Mouse (Mus musculus) v-Abl transformed pro-B cells (cell line): ENCODE results near the gene Atp5b.
"Not testable (repeated sequence)": the region's sequence is repeated elsewhere in the genome, so short reads cannot be mapped to it uniquely, and the experiment has no call there.

ENCODE experiments used
- in situ Hi-C, 2 experiments: fragments of 400-800 bp; cut with MboI; formaldehyde crosslinking; loops; one replicate each; pipeline ENCODE4 v1.15.1; 2025; ENCODE audit not compliant: unreplicated experiment in 2 of 2

Atp5b gene

DNA sequence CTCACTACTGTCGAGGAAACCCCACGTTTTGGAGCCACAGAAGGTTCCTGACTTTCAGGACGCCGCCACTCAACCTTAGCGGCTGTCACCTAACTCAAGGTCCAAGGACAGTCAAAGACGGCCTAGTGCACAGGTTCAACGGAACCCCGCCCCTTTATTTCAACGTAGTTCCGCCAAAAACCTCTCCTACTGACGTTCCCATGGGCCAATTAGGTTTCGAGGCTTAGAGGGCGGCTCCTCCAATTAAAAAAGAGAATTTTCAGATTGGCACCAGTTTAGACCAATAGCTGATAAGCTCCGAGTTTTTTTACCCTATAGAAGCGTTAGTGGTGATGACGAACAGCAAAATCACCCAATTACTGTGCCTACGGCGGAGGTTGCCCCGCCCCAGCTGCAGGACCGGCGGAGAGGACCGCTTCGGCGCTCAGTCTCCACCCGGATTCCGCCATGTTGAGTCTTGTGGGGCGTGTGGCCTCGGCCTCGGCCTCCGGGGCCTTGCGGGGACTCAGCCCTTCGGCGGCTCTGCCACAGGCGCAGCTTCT lies at the start of gene Atp5b:
Gene Atp5b (plus strand): TSS at position 394 of the 542 bp plus-strand sequence.
- in situ Hi-C loops = loop anchor here in 1 of 2 experiments (5.0 kb wide), 1 partner anchor 126 kb away; no protein-coding TSS in a partner anchor

DNA sequence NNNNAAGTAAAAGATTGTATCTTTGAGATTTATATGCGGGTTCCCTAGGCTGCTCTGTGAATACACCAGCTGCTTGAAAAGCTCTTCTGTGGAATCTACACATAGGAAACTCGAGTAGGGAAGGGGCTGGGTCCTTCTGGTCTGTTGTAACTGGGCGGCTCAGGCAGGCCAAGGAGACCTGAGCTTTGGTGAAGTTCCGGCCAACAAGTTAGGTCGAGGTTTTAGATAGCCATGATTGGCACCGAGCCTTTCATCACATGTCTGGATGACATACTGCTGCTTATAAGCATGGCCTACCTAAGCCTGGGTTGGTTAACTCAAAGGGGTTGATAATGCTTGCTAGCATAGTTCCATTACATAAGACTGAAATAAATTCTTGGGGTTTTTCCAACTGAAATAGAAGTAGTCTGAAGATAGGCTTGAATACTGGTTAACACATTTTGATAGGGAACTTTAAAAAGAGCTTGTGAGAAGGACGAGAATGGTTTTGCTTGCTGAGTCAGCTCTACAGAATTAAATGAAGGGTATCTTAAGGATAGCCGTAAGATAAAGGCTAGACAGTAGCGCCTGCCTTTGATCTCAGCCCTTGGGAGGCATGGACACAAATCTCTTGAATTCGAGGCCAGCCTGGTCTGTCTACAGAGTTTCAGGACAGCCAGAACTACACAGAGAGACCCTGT lies 46.2 kb upstream of the Atp5b start:
- in situ Hi-C loops = no loop called here

DNA sequence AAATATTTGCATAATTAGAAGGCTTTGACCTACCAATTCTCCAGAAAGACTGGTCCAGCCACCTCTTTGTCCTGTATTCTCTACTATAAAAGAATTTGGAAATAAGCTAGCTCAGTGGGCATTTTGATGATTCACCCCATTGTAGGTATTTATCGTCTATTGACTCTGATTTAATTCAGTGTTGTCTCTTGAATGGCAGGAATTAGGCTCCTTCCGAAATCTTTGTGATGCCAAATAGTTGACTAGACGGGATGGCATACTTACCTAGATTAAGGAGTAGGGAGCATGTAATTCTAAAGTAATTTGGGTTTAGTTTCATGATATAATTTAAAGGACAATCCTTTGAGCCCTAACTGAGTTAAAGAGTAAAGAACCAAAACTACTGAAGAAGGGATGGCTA lies 45.2 kb upstream of the Atp5b start:
- in situ Hi-C loops = no loop called here

DNA sequence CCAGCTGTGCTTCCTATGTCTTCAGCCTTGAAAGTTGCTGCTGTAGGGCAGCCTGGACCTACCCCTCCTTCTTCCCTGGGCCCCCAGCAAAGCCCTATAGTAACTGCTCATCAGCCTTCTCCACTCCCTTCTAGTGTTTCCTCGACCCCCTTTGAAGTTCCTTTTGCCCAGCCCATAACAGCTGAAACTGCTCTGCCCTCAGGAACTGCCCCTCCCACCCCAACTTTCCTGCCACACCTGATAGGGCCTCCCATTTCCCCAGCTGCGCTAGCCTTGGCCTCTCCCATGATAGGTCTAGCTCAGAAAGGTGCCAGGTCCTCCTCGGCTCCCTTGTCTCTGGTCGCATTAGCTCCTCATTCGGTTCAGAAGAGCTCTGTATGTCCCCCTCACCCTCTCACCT lies 43.9 kb upstream of the Atp5b start:
- in situ Hi-C loops = no loop called here

DNA sequence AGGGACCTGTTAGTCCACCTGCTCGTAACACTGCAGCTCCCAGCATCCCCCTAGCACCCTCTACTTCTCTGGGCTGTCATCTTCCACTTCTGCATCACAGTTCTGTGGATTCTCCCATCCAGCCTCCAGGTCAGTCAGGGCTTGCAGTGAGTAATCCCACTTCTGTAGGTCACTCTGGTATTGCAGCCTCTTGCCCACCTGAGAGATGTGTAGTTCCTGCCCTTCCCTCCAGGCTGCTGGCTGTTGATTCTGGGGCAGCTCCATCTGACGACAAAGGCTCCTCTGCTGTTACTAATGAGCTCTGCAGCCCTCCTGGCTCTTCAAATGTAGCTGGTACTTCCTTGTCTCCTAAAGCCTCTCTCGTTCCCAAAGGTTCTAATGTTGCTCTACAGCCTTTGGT lies 43.2 kb upstream of the Atp5b start:
- in situ Hi-C loops = no loop called here

DNA sequence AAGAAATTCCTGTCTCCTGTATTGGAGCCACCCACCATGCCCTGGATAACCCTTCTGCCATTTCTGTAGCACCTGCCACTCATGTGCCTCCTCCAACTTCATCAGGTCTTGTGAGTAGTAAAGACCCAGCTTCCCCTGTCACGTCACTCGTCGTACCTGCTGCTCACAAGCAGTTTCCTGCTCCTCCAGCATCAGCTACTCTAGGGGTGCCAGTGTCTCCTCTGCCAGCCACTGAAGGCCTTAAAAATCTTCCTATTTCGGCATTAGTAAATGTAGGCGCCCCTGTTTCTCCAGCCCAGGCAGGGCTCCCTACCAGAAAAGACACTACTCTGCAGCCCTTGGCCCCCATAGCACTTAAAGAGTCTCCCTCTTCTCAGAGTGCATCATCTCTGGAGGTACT lies 42.8 kb upstream of the Atp5b start:
- in situ Hi-C loops = no loop called here

DNA sequence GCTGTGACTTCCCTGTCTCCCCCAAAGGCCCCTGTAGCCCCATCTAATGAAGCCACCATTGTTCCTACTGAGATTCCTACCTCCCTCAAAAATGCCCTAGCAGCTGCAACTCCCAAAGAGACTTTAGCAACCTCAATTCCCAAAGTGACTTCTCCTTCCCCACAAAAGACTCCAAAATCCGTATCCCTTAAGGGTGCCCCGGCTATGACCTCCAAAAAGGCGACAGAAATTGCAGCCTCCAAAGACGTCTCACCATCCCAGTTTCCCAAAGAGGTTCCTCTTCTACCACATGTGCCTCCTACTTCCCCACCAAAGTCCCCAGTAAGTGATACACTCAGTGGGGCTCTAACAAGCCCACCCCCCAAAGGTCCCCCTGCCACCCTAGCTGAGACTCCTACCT lies 41.4 kb upstream of the Atp5b start:
- in situ Hi-C loops = no loop called here

DNA sequence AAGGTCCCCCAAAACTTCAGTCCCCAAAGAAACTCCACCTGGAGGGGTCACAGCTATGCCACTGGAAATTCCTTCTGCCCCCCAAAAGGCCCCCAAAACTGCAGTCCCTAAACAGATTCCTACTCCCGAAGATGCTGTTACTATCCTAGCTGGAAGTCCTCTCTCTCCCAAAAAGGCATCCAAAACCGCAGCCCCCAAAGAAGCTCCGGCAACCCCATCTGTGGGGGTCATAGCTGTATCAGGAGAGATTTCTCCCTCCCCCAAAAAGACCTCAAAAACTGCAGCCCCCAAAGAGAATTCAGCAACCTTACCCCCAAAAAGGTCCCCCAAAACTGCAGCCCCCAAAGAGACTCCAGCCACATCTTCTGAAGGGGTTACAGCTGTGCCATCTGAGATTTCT lies 40.6 kb upstream of the Atp5b start:
- in situ Hi-C loops = no loop called here

DNA sequence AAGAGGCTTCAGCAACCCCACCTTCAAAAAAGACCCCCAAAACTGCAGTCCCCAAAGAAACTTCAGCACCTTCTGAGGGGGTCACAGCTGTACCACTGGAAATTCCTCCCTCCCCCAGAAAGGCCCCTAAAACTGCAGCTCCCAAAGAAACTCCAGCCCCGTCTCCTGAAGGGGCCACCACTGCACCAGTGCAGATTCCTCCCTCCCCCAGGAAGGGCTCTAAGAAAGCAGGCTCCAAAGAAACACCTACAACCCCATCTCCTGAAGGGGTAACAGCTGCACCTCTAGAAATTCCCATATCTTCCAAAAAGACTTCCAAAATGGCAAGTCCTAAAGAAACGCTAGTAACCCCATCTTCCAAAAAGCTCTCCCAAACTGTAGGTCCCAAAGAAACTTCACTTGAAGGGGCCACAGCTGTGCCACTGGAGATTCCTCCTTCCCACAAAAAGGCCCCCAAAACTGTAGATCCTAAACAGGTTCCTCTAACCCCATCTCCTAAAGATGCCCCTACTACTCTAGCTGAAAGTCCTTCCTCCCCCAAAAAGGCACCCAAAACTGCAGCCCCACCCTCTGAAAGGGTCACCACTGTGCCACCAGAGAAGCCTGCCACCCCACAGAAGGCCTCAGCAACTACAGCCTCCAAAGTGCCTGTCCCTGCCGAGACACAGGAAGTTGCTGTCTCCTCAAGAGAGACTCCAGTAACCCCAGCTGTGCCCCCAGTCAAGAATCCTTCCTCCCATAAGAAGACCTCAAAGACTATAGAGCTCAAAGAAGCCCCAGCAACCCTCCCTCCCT lies 39.8 kb upstream of the Atp5b start:
- in situ Hi-C loops = no loop called here

DNA sequence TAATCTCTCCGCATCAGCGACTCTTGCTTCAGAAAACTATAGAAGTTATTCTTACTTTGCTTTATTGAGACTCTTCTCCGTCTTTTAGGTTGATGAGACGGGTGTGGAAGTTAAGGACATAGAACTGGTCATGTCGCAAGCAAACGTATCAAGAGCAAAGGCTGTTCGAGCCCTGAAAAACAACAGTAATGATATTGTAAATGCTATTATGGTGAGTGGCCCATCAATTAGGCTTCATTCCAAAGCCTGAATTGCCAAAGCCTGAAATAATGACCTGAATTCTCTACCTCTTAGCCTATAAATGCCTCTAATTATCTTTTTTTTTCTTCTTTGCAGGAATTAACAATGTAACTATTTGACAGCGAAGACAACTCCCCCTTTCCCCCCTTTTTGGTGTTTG lies 34.9 kb upstream of the Atp5b start:
- in situ Hi-C loops = no loop called here

DNA sequence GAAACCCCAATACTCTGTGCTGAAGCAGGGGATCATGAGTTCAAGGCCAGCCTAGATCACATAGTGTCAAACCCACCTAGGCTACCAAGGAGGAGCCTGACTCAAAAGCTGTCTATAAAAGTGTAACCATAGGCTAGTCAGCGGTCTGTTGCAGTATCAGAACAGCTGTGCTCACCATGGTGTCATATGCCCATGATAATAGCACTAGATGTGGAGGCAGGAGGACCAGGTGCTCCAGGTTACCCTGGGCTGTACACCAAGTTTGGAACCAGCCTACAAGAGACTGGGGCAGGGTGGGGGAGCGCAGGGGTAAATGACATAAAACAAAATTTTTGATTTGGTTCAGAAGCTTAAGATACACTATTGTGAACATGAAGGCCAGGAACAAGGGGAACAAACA lies 33.3 kb upstream of the Atp5b start:
- in situ Hi-C loops = no loop called here

DNA sequence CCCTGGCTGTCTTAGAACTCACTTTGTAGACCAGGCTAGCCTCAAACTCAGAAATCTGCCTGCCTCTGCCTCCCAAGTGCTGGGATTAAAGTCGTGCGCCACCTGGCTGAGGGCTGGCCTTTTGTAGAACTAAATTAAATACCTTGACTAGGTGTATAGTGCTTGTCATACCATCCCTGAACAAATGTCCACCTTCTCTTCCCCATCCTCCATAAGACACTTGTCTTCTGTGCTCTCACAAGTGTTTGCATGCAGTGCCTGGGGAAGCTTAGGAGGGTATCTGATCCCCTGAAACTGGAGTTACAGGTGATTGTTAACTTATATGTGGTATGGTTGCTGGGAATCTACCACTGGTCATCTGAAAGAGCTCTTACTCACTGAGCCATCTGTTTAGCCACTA lies 32.7 kb upstream of the Atp5b start:
- in situ Hi-C loops = no loop called here

DNA sequence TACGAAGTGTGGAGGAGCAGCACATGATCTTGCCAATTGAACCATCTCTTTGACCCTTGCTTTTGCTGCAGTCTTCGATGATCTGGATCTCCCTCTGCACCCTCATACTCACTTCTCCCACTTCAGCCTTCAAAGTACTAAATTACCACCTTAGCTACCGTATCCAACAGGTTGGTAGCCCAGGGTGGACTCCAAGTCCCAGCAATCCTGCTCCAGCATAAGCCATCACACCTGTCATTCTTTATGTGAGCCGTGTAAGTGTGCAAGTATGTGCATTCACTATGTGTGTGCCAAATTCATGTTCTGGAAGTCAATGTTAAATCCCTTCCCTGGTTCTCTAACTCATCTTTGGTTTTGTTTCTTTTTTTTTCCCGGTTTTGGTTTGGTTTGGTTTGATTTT lies 31.5 kb upstream of the Atp5b start:
- in situ Hi-C loops = no loop called here

DNA sequence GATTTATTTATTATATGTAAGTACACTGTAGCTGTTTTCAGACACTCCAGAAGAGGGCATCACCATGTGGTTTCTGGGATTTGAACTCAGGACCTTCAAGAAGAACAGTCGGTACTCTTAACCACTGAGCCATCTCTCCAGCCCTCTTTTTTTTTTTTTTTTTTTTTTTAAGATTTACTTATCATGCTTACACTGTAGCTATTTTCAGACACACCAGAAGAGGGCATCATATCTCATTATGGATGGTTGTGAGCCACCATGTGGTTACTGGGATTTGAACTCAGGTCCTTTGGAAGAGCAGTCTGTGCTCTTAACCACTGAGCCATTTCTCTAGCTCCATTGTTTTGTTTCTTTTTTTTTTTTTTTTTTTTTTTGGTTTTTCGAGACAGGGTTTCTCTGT lies 30.9 kb upstream of the Atp5b start:
- in situ Hi-C loops = not testable (repeated sequence)

DNA sequence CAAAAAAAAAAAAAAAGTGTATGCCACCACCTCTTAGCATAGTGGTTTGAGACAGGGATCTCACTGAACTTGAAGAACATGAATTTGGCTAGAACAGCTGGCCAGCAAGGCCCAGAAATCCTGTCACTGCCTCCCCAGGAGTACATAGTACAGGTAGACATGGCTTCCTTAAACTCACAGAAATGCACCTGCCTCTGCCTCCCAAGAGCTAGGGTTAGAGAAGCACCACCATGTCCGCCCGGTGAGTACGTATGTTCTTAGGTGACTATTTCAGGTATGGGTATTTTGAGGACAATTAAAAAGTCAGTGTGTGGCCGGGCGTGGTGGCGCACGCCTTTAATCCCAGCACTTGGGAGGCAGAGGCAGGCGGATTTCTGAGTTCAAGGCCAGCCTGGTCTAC lies 30.1 kb upstream of the Atp5b start:
- in situ Hi-C loops = no loop called here

DNA sequence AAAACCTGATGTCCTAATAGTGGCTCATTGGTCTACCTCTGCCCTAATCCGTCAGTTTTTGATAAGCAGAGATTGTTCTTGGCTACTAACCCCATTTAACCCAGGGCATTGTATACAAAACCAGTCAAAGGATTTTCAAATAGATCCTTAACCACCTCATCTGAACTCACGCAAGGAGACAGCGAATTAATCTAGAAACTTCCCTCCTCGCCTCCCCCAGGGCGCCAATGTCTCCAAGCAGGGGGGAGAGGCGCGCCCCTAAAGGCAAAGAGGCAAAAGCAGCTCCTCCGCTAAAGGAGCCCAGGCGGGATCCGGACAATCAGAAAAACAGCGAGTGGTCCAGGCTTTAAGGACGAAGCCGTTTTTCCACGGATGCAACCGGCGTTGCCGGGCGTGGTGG lies 24.9 kb upstream of the Atp5b start:
- in situ Hi-C loops = no loop called here

DNA sequence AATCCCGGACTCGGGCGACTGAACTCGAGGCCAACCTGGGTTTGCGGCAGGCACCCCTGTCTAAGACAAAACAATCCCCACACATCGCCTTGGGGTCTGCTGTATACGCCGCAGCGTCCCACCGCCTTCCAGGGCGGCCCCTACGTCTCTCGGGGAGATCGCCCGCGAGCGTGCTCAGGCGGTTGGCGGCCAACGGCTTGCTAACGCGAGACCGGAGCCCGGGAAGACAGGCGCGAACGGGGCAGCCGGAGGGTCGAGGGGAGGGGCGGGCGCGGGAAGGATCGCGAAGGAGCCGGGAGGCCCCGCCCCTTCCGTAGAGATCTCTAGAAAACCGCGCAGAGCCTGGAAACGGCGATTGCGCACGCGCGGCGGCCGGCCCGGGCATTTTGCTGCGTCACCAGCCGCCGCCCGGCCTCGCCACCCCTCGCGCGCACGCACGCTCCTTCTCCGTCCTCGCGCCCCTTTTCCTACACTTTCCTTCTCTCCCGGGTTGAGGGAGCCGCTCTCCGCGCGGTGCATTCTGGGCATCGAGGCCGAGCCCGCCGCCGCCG lies 24.4 kb upstream of the Atp5b start, which contains the start of gene Ptges3:
Gene Ptges3 (plus strand): TSS at position 354 of the 551 bp plus-strand sequence.
- in situ Hi-C loops = no loop called here

DNA sequence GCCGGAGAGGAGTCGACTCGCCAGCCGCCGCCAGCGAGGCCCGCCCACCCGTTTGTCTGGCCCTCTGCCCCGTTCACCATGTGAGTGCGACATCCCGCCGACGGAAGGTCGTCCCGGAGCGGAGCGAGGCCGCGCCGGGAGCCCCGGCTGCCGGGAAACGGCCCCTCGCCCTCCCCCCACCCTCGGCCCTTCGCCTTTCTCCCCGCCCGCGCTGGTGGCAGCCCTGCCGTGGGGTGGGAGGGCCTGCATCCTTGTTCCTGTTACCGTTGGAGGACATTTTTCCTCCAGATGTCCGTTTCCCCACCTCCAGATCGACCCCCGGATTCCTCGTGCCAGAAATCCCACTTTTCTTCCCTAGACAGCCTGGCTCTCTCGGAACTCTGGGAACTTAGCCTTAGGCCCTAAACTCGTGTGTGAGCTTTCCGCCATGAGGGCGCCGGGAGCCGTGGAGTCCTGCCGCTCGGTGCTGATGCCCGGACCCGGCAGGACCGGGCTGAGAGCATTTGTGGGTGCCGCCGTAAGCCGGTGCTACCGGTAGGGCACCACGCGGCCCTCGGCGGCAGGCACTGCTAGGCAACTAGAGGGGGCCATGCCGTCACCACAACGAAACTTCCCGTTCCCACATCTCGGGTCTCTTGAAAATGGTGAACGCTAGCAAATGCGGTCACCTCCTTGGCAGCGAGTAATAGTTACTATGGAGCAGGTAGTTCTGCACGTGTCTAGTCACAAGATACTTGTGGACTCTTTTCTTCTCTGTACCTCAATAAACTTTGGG lies 23.7 kb upstream of the Atp5b start:
- in situ Hi-C loops = no loop called here

DNA sequence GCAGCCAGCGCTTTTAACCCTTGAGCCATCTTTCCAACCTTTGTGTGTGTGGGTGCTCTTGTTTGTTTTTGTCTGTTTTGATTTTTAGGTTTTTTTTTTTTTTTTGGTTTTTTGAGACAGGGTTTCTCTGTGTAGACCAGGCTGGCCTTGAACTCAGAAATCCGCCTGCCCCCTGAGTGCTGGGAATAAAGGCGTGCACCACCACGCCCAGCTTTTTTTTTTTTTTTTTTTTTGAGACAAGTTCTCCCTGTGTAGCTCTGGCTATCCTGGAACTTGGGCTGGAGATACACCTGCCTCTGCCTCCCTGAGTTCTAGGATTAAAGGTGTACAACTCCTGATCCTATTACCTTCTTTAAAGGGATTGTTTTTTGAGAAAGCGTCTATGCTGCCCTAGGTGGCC lies 22.0 kb upstream of the Atp5b start:
- in situ Hi-C loops = no loop called here

DNA sequence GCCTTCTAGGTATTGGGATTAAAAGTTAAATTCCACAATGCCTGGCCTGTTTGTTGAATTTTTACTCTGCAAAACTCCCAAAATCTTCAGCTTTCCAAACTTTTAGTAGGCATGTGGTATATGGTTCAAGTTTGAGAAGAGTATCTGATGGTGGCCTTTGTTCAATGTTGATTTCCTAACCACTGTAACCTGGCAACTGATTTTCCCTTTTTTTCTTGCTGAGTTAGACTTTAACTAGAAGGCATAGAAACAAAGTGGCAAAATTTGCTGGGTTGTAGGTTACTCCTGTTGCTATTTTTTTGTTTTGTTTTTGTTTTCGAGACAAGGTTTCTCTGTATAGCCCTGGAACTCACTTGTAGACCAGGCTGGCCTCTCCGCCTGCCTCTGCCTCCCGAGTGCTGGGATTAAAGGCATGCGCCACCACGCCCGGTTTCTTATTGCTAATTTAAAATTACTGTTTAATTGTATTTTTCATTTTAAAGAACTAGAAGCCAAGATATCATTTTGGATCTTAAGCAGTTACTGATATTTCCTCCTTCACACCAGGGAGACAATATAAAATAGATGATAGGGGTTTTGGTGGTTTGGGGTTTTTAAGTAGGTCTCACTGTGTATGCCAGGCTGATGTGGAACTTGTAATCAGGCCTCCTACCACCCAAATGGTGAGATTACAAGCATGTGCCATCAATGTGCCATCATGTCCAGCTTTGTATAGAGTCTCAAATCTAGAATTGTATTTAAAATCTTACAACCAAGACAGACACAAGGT lies 20.7 kb upstream of the Atp5b start:
- in situ Hi-C loops = no loop called here
